Mouse (Mus musculus) thymus, postnatal 4 days (tissue): ENCODE results near the gene Vps18.

Experiments used
- DNase-seq: peaks from one replicate; pipeline ENCODE4 v3.0.0; 2021

The Vps18 gene

DNA sequence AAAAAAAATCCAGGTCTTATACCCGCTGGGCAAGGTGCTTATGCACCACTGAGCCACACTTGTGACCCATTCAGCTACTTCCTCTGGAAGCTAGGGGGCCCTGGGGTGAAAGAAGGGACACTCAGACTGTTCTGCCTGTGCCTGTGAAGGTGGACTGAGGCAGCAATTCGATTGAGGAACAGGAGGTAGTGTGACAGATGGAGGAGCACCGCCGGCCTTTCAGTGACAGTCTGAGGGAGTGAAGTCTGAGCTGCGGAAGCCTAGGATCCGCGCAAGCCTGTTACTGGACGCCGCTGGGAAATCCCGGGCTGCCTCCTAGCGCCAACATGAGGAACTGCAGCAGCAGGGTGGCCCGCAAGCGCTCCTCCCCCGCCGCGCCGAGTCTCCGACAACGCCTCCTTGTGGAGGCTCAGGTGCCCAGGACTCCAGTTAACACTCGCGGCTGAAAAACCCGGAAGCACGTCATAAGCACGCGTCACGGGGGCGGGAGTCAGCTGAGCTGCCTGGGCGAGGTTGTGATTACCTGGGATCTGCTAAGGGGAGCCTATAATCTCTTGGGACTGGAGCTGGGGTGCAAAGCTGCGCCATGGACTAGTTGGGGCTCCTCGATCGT lies at the start of gene Vps18:
Vps18 (plus strand) TSS at position 471 of the 613 bp plus-strand sequence.
- peak; percentile 98 for DNase-seq

DNA sequence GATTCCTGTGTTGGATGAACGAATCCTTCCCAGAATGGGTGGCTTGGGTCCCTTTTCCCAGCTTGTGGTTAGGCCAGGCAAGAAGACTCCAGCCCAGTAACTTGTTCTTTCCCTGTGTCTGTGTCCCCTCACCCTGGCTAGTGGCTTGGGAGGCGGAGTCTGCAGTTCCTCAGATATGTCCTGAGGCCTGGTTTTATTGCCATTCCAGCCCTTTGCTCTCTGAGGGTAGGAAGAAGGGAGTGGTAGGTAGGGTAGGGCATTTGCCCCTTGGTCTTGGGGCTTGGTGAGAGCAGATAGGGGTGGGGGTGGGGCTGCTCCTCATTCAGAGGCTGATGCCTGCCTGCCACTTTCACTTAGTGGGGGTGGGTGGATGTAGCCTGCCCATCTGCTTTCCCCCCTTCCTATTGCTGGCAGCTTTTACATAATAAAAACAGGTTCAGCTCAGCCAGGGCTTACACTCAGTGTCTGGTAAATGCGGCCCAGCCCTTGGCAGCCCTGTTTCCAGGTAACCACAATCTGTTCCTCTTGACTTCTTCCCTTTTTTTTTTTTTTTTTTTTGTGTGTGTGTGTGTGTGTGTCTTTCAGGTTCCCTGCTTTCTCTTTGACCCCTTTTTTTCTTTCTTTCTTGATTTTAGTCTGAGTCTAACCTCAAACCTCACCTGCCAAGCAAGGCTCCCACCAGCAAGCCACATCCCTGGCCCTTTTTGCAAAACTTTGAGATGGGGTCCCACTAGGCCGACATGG lies 48.3 kb upstream of the Vps18 start:
- no peak for DNase-seq

DNA sequence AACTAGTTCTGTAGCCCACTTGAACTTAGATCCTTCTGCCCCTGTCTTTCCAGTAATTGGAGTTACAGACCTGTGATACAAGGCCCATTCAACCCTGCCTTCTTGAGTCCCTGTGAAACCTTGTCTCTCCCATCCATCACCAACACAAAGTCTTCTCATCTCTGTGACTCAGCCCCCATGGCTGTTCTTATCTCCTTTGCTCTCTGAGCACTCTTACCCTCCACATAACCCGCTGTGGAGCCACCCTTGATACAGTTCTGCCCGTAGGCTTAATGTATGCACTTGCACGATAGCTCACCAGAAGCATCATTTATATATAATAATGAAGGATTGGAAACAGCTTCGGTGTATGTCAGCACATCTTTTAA lies 47.7 kb upstream of the Vps18 start:
- DNase-seq, result no peak

DNA sequence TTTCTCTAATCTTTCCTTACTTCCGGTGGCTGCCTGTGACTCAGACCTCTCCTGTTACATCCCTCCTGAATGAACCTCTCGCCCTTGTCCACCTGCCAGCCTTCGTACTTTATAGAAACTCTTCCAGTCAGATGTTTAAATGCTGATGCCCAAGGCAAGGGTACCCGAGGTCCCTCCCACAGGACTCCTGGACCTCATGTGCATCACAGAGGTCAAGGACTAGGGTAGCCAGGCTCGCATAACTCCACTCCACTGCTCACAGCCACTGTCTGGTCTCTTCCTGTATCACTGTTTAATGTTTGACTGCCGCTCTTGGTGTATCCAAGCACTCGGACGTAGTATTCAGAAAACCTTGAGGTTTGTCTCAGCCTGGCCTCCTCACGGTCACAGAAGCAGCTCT lies 46.0 kb upstream of the Vps18 start:
- DNase-seq, result no peak

DNA sequence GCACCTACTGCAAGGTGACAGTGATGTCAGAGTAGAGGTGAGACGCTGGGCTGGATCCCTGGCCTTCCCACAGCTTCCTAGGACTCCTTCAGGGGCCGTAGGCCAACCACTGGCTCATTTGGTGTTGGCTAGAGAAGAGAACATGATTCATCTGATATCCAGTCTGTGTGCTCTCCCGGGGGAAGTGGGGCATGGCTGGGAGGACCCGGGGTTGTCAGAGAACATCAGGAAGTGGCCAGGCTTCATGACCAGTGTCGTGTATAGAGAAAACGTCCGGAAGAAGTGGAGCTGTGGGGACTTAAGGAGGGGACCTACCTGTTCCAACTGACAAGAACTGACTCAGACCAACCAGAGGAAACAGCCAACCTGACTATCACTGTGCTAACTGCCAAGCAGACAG lies 43.3 kb upstream of the Vps18 start:
- no peak for DNase-seq

DNA sequence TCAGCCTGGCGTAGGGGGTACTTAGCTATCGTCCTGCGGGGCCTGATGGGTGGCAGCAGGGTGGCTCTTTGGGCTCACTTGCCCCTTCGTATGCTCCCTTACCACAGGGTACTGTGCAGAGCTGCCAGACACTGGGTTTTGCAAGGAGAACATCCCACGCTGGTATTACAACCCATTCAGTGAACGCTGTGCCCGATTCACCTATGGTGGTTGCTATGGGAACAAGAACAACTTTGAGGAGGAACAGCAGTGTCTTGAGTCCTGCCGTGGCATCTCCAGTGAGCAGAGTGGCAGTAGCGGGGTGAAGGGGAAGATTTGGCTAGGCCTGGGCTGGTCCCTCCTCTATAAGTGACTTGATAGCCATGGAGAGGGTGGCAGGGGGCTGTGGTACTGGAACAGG lies 40.6 kb upstream of the Vps18 start:
- no peak for DNase-seq

DNA sequence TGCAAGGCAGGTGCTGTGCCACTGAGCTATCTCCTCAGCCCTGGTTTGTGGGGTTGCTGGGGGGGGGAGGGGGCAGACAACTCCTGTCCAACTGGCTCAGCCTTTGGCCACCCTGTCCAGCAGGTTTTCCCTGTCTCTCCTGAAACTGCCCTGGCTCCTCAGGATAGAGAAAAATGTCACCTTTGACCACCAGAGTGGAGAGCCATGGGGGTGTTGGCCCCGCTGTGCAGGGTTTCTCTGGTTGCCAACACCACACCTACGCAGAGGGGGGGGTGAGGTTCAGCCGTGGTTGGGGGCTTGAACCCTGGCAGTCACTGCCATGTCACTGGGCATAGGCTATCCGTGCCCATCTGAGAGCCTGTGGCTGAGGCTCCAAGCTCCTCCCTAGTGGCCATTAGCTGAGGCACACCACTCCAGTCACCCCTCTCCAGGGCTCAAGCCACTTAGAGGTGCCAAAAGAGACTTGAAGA lies 38.9 kb upstream of the Vps18 start:
- DNase-seq, result no peak

DNA sequence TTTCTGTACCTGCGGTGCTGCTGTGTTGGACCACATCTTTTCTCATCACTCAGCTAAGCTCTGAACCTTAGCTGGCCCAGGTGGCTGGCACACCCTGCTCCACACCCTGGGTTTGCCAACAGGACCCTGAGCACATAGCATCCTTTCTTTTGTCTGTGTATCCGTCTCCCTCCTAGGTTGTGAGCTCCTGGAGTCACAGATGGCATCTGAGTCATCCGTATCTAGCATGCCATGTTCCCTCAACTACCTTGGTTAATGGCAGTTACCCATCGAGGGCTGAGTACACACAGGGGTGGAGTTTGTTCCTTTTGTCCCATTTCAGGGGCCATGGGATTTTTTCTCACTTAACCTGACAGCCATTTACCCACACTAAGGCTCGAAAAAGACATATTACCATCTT lies 38.2 kb upstream of the Vps18 start:
- no peak for DNase-seq

DNA sequence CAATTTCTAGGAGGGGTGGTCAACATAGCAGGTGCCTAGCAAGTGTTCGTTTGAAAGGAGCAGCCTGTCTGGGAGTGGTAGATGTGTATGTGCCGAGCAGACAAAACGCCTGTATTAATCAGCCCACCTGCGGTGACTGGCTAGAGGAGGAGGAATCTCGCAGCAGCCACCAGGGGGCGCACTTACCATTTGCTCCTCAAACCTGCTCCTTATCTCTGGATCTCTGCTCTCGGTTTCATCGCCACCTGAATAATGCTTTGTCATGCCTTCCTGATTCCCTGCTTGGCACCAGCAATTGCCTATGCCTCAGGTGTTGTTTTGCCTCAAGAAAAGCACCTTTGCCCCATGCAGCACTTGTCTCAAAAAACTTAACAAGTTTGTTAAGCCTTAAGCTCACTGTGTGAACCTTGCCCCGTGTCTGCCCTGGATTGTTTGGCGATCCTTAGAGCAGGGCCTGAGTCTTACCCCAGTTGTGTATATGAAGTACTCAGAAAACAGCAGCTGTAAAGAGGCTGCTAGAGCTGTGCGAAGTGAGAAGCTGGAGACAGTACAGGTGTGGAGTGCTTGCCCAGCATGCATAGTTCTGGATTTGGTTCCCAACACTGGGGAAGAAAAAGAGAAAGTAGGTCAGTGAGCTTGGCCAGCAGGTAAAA lies 37.6 kb upstream of the Vps18 start:
- peak; percentile 98 for DNase-seq

DNA sequence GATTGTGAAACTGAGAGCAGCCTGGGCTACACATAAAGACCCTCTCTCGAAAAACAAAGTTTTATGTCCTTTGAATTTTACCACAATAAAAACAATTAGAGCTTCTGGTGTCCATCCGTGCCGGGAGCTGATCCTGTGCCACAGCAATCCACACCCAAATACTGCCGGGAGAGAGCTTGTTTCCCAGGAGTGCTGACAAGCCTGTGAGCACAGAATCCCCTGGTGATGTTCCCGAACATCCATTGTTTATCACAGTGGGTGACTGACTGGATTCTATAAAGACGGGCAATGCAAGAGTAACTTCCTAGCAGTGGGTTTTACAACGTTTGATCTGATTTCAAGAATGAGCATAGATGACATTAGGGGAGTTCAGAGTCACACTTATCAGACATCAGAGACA lies 33.6 kb upstream of the Vps18 start:
- no peak for DNase-seq

DNA sequence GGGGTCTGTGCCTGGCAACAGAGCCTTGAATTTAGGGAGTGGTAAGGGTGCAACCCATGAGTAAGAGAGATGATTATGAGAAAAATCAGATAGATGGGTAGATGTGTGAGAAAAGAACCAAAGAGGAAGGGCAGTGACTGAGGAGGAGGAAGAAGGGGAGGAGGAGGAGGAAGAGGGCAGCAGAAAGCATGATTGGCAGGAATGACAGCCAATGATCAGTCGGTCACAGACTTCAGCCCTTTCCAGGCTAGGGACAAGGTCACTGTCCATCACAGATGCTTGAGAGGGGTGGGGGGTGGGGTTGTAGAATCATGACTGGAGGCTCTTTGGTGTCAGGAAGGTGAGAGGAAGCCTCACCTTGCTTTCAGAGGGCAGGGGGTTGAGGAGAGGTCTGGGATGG lies 28.0 kb upstream of the Vps18 start:
- no peak for DNase-seq

DNA sequence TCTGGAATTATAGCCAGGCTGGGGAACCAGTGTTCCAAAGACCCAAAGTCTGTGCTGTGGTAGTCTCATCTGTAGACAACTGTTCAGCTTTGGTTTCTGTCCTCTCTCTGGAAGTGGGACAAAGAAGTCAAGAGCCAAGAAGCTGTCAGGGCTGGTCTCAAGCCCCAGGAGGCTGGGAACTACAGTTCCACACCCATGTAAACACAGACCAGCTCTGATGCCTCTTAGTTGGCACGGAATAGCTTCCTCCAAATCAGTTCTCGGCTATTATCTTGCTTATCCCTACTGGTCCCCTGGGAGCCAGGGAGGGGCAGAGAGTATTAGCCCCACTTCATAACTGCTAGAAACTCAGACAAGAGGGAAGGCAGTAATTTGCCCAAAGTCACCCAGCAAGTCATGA lies 27.2 kb upstream of the Vps18 start:
- no peak for DNase-seq

DNA sequence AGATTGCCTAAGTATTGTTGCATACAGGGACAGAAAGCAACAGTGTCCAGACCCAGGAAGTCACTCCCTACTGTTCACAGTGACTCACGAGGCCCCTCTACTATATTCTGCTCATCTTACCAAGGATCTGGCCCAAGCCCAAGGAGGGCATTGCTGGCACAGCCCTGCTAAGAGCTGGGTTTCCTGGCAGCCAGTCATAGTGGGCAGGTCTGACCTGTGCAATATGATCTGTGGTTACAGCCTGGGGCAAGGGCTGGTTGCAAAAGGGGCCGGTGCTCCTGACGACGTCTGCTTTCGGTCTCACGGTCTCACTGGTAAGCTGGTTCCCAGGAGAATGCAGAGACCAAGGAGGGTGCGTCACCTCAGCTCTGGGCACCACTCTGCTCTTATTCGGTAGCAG lies 25.6 kb upstream of the Vps18 start:
- DNase-seq, result no peak

DNA sequence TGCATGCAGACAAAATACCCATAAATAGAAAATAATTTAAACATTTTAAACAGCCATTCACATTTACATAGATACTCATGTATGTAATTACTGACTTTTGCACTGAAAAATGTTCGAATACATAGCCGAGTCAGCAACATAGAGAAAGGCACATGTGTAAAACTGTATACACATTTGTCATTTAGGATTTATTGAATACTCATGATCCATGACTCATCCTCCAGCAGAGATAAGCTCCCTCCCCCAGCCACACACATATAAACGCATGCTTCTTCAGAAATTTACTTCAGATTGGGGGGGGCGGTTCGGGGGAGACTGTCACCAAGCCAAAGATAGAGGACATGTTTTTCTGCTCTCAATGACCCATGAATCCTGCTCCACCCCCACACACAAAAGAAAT lies 24.7 kb upstream of the Vps18 start:
- DNase-seq, result no peak

DNA sequence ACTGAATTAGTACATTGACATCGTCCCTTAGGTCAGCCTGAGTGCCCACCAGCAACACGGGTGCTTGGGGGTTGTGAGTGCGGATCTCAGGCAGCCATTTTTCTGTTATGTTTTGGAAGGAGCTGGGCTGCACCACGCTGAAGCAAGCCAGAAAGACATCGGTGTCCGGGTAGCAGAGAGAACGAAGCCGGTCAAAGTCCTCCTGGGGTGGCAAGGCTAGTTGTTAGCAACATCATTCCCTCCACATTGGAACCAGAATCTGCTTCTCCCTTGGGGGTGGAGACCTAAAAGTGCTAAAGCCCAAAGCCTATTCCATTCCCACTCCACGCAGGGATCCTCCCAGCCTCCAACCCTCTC lies 18.3 kb upstream of the Vps18 start:
- DNase-seq, result no peak

DNA sequence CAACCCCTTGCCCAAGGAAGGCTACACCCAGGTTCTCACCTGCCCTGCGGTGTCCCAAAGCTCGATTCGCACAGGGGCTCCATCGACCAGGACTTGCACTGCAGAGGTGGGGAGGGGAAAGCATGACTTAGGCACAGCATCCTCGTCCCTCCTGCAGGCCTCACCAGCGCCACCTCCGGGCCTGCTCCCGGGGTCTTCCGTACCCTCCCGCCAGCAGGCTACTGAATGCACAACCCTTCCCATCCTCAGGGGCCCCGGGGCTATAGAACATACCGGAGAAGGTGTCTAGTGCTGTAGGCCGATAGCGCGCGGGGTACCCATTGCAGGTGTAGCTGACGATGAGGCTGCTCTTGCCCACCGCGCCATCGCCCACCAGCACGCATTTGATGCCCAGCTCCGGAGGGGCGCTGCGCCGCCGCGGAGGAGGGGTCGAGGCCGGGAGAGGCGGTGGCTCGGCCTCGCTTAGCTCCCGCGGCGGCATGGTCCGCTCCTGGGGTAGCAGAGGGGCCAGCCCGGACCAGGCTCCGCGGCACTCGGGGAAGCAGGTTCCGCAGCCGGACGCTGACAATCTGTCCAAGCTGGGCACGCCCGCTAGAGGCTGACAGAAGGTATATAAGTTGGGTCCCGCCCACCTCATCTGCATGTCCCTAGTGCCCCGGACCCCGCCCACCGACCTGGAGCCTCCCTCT lies 17.8 kb upstream of the Vps18 start, which contains the start of gene Rhov:
Rhov (minus strand) TSS at position 630 of the 689 bp plus-strand sequence.
- DNase-seq, result peak; percentile 84

DNA sequence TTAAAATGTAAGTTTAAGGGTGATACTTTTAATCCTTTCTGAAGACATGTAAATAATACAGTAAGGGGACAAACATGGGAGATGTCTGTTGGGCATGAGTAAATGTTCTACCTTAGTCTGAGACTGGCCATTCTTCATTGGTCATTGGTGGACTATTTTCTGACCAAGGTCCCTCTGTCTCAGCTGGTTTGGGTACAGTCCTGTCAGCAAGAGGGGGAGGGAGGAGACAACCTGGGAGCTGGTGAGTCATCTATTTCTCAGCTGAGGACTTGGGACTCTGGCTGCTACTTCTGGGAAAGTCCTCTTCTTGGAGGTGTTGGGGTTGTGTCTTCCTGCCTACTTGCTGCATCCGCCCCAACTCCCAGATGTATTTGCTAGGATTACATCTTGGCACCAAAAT lies 14.4 kb upstream of the Vps18 start:
- no peak for DNase-seq

DNA sequence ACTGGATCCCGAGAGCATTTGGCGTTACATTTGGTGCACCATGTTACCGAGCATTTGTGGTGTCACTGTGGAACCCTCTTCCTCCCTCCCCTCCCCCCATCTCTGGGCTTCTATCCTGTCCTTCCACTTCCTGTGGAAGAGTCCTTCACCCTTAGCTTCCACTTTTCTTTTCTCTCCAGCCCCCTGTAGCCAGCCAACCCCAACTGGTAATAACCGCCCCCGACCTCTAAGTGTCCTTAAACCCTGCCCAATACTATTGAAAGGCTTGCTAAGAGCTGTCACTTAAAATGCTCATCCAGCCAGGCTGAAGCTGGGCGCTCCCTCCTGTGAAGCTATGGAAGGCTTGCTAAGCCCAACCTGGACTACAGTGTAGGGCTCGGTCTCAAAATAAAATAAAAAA lies 11.6 kb upstream of the Vps18 start:
- DNase-seq, result no peak

DNA sequence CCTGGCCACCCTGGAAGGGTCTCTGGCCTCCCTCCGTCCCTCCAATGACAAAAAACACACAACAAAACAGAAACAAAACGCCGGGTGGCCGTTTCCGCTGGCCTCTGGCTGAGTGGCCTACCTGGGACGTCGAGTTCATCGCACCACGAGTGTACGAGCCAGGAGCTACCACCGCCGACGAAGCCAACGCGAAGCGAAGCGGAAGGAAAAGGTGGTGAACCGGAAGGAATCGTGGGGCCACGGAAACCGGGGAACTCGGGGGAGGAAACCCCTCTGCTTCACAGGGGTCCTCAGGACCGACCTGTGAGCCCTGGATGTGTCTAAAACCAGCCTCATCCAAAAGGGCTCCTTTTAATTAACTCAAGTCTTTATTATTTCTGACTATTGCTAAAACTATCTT lies 10.7 kb upstream of the Vps18 start:
- no peak for DNase-seq

DNA sequence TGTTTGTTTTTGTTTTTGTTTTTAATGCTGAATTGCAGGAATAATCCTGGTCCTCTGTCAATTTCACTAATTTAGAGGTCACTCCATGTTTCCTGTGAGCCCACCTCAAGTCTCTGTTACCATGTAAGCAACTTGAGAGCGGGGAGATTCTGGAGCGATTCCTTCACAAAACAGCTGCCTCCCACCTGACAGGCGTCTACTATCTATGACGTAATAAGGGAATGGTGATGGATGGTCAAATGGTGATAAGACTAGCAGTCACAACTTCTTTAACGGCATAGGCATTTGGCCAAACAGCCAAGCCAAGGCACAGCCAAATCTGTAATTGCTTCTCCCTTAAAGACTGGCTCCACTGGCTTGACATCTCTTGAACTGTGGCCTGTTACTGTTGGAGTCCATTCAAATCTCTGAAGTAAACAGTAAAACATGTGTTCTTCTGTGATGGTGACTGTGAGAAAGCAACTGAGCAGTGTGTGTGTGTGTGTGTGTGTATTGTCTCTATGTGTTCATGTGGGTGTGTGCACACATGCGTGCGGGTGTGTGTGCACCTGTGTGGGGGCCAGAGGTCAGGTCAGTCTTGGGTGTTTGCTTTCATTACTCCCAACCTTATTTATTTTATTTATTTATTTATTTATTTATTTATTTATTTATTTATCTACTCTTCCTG lies 6.5 kb upstream of the Vps18 start:
- no peak for DNase-seq

DNA sequence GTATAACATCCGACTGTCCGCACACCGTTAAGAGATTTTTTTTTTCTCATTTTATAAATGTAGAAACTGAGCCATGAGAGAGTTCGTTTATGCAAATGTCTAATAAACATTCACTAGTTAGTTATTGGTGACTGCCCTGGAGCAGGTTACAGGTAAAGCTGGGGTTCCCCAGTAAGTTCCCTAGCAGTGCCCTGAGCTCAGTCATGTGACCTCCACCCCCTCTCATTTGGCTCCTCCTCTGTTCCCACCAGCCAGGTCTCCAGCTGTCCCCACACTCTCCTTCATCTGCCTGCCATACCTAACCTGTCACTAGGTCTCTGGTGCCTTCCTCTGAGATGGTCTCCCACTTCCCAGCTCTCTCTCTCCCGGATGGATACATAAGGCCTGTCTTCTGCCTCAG lies 1.2 kb upstream of the Vps18 start:
- DNase-seq, result no peak

DNA sequence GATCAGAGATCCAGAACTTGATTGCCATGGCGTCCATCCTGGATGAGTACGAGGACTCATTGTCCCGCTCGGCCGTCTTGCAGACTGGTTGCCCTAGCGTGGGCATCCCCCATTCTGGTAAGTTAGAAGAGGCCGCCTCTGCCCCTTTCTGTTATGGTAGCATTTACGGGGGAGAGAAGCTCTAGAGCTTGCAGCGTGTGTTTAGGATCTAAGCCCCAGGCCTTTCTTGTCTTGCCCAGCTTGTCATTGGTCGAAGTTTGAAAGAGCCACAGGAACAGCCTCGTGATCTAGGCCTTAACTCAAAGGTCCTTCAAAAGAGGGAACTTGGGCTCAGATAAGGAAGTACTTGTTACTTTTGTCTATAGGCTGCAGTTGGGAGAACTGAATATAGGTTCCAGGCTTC lies 475 bp downstream of the Vps18 start:
- DNase-seq, result peak; percentile 45

DNA sequence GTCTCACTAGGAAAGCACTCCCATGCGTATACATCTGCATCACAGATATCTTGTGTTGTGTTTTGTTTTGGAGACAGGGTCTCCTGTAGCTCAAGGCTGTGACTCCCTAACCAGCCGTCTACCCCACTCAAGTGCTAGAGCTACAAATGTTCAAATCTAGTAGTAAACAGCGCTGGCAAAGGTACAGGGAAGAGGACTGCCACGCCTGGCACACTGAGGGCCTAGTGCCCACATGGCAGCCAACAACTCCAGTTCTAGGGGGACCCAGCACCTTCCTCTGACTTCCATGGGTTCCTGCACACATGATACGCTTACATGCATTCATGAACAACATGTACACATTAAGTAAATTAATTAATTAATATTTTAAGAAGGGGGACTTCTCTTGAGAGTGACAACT lies 3.7 kb downstream of the Vps18 start:
- no peak for DNase-seq
